Mouse (Mus musculus): Measurements from ENCODE around the gene Tekt3.

DNA sequence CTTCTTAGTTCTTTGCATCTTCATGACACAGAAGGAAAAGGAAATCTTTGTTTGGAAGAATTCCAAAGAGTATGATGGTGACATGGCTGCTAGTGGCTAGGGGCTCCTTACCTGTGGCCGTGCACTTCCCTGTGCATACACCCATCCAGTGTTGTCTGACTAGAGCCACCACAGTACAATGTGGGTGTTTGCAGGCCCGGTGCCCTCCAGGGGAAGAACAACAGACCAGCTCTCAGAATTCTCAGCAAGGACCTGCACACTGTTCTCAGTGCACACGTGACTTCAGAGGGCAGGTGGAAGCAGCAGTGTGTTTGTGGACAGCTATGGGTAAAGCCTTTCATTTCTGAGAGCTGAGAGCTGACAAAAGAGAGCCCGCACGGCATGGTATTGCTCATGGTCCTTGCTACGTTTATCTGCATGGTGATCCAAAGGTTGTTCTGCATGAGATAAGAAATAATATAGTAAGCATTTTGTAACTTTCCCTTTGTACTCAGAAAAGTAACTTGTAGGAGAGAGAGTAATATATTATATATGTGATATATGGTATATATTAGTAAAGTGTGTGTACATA lies 11.0 kb upstream of the Tekt3 start:
- TF ChIP-seq EP300 (IDR thresholded peaks at IDR 0.05) (no peak), CTCF (IDR thresholded peaks at IDR 0.05) (no peak)
